Mouse (Mus musculus): ENCODE data around the gene Tbcd.
A peak's percentile ranks its signal among the peaks of the same experiment; 100 is the strongest.

Gene Tbcd

GRCm38 (mm10) chr11:121479476-121480203 is 27.9 kb downstream of the Tbcd start:
- DNase-seq, result no peak

GRCm38 (mm10) chr11:121481129-121481528 is 29.4 kb downstream of the Tbcd start:
- no peak for DNase-seq

DNA sequence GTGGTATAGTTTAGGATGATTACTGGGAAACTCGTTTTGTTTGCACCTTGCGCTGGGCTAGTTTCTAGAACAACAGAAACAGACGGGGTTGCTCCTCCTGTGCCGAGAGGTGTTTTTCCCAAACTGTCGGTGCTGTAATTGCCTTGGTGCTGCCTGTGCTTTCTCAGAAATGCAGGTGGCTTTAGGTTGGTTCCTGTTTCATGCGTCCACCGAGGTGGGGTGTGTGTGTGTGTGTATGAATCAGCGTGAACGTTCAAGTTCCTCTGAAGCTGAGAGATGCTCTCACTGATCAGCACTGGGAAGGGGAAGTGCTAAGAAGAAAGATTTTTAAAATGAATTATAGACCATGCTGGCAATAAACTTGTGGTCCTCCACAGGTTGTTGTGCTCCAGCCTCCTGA is 34.1 kb downstream of the Tbcd start:
- DNase-seq, result no peak

DNA sequence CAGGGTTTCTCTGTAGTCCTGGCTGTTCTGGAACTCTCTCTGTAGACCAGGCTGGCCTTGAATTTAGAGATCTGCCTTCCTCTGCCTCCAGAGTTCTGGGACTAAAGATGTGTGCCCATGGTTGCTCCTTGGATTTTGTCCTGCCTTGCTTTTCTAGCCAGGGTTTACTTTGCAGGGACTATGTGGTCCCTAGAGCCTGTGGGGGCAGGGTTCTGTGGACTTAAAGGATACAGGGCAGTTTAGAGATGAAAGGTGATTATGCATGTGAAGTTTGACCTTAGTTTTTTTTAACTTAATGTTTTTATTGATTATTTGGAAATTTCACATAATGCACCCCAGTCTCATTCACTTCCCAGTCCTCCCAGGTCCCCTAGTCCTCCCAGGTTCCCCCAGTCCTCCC is 38.9 kb downstream of the Tbcd start:
- no peak for DNase-seq

GRCm38 (mm10) chr11:121500595-121500994 is 48.8 kb downstream of the Tbcd start:
- DNase-seq, result no peak

DNA sequence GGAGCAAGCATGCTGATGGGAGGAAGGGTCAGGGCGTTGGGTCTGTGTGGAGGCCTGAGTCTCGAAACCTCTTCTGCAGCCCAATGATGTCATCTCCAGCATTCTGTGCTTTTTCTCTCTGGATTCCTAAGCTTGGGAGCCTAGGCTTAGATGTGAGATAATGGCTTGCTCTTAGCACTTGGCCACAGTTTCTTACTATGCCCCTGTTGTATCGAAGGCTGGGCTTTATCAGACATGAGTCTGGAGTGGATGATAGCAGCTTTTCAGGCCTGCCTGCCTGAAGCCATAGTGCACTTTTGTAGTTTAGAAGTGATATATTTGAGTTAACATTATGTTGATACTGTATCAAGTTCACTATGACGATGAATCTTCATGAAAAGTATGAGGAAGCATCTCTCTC is 49.8 kb downstream of the Tbcd start:
- DNase-seq, result no peak

- no peak for DNase-seq
These were observed 50.5 kb downstream of the Tbcd start for GRCm38 (mm10) chr11:121502000-121502860.

GRCm38 (mm10) chr11:121508478-121508877 is 56.7 kb downstream of the Tbcd start:
- DNase-seq, result no peak

DNA sequence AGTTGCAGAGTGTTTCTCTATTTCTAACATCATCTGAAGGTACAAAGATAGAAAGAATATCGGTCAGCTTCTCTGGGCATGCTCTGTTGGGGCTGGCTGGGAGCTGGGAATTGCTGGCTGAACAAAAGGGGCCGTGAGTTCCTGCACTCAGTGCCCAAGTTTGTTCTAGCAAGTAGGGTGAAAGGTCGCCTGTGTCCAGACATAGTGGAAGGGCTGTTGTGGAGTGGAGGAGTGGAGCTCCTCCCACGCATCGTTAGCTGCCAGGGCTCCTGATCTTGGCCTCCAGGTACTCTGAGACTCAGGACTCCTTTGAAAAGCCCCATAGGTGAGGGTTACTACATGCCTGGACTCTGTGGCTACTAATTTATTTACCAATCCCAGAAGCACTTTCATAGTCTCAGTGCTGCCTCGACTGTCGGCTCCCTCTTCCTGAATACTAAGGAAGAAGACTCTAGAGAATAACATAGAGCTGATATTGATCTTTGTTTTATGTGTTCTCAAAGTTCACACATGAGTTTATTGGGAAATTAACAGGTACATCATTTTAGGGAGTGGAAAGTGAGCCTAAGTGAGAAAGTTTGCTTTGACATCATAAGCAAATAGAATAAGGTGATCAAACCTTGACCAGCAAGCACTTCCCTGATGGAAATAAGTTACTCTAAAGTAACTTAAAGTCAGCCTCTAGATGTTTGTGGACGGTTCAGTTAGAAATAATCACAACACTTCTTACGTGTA is 58.9 kb downstream of the Tbcd start:
- DNase-seq, result peak; percentile 21 to 31

- DNase-seq, result no peak
These were observed 61.3 kb downstream of the Tbcd start for GRCm38 (mm10) chr11:121512896-121513572.

GRCm38 (mm10) chr11:121515996-121516395 is 64.2 kb downstream of the Tbcd start:
- no peak for DNase-seq

- DNase-seq, result peak in 1 of 2 experiments; percentile 29
These were observed 65.2 kb downstream of the Tbcd start for GRCm38 (mm10) chr11:121516906-121517305.

GRCm38 (mm10) chr11:121517687-121518465 is 66.1 kb downstream of the Tbcd start:
- no peak for DNase-seq

- peak; percentile 52 to 64 for DNase-seq
These were observed 67.4 kb downstream of the Tbcd start, which contains the start of gene Zfp750 for GRCm38 (mm10) chr11:121519131-121519530. Zfp750 (minus strand) TSS chr11:121519333.

DNA sequence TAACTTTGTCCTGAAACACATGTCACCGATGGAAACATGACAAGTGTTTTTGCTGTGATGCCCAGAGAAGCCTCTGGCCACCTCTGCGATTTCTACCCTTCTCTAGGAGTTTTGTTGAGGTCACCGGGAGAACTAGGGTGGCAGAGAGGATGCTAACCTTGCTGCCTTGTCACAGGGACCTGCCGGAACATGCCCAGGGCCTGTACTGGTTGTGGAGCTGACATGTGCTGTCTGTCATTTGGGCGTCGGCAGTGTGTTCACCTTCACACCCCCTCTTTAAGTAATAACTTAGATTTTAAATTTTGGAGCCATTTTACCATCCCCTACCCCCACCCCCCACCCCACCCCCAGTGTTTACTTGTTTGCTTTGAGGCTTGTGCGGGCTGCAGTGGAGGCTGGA is 68.0 kb downstream of the Tbcd start:
- DNase-seq, result no peak

DNA sequence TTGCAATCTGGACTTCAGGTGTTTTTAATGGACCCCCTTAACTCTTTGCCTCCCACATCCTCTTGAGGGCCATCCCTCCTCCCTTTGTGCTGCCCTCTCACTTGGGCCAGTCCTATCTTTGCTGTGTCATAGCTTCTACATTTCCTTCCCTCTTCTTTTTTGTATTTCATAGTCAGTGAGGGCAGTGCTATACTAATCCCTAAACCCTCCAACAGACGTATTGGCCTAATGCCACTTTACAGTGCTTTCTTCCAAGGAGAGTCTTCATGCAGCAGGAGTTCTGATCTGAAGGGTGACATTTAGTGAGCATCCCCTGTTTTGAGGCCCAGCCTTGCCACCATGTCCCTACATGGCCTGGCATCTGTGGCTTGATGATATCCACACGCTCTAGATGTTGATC is 69.0 kb downstream of the Tbcd start:
- DNase-seq, result no peak

DNA sequence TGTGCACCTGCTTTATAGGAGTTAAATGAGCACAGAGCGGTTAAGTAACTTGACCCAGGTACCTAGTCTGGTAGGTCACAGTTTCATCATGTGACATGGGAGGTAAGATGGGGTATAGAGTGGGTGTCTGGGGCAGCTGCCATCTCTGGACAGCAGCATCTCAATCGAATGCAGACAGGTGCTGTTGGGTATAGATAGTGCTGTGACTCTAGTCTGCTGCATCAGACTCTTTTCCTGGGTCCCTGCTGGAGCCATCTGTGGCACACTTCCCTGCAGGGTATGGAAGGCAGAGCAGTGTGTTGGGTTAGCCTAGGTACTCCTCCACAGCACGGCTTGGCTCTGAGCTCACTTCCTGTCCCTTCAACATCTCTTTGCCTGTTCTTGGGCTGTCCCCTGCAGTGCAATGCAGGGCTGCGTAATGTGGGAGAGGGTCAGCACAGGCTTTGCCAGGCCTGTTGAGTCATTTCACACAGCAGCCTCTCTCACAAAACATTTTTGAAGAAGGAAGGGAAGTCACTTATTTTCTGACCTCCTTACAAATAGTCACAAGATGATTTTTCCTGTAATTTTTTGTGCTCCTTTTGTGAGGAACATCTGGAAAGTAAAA is 70.5 kb downstream of the Tbcd start:
- DNase-seq, result no peak

DNA sequence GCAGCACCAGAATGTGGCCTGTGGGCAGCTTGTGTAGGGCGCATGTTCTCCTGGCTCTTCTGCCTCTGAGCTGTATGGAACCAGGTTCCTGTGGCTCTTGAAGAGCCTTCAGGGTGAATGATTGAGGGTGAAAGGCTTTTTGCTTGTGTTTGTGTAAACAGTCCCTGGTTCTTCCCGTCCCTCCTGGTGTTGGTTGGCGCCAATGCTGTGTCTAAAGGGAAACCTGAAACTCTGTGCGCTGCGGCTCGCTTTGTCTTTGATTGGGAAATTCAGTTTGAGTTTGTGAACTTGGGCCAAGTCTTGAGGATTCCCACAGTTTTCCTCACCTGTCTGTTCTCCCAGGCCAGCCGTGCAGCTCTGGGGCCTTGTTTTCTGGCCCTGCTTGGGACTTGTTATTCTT is 72.4 kb downstream of the Tbcd start:
- no peak for DNase-seq

DNA sequence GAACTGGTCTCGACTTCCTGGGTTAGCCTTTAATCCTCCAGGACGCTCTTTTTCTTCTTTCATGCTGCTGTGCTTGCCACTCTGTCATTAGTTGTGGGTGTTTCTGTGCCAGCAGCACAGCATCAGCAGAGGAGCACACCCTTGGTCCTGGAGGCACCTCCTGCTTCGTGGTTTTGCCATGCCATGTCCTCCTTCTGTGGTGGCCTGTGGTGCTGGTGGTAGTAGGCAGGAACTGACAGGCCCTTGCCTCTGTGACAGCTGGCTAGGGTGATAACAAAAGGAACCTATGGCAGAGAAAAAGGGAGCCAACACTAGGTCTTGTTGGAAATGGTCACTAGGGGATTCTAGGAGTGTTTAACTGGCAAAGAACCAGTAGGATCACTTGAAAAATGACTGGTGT is 78.0 kb downstream of the Tbcd start:
- no peak for DNase-seq

DNA sequence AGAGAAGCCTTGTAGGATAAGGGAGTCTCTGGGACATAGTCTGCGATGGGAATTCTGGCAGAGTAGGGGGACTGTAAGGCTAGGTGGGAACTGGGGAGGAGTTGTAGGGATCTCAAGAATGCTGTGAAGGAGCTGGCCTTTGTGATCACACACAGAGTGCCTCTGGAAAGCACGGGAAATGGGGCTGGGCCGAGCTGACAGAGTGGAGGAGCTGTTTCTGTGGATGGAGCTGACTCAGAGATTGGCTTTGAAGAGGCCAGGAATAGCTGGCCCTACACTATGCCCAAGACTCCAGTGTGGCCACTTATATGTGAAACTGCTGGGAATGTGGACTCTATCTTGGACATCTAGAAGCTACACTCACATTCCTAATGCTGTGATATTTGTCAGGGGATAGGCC is 84.8 kb downstream of the Tbcd start:
- DNase-seq, result no peak

- DNase-seq, result no peak
These were observed 90.7 kb downstream of the Tbcd start for GRCm38 (mm10) chr11:121542471-121542870.
